In the genomic region with DNA sequence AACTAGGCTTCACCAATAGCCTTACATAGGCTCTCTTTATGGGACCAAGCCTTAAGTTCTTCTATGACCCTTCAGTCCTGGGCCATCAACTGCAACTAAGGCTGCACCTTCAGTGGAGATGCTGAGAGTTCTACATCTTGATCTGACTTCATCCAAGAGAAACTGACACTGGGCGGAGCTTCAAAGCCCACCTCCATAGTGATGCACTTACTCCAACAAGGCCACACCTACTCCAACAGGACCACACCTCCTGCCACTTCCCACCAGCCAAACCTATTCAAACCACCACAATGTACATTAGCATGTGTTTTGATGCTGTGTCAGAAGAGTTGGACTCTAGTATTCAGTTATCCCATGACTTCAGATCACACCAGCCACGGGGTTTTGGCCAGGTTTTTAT, we compare ENCODE assay signal across 22 mouse cellular contexts.
"Had no signal": no experiment of that assay in that cellular context is flagged by ENCODE, and none has a peak within 500 bp of the region (broad histone marks: within the 10 kb centered on the region; RNA-seq: fewer than 3 reads in every experiment).

No protein-coding gene starts in this region.

- H3K9me3 ChIP-seq: lung, embryonic 15.5 days; megakaryocyte, embryonic 14.5 days; midbrain, embryonic 10.5 days; midbrain, embryonic 13.5 days; neural tube, embryonic 13.5 days; neural tube, embryonic 15.5 days had no signal

- H3K4me3 ChIP-seq: lung, embryonic 15.5 days; megakaryocyte, embryonic 14.5 days; midbrain, embryonic 10.5 days; midbrain, embryonic 13.5 days; myocyte; neural tube, embryonic 13.5 days; neural tube, embryonic 15.5 days had no signal

- H3K4me1 ChIP-seq: midbrain, embryonic 10.5 days; midbrain, embryonic 13.5 days; neural tube, embryonic 13.5 days; neural tube, embryonic 15.5 days had no signal

- H3K27me3 ChIP-seq: lung, embryonic 15.5 days; megakaryocyte, embryonic 14.5 days; midbrain, embryonic 13.5 days; neural tube, embryonic 13.5 days; neural tube, embryonic 15.5 days had no signal

- H3K4me2 ChIP-seq: lung, embryonic 15.5 days; midbrain, embryonic 13.5 days; neural tube, embryonic 13.5 days; neural tube, embryonic 15.5 days had no signal

- H3K27ac ChIP-seq: lung, embryonic 15.5 days; macrophage; midbrain, embryonic 10.5 days; midbrain, embryonic 13.5 days; neural tube, embryonic 13.5 days; neural tube, embryonic 15.5 days had no signal

- DNase-seq: liver, postnatal 0 days; lung, adult 2 months; lung, postnatal 14 days; lung, postnatal 36 days; retina, postnatal 1 day; right cerebral cortex, adult 18-20 months; right cerebral cortex, postnatal 25 days; right cerebral cortex, postnatal 4 days; spleen, adult 18-20 months; thymus, adult 18-20 months; thymus, postnatal 14 days; thymus, postnatal 36 days had no signal

- H3K9ac ChIP-seq: liver, postnatal 0 days; lung, embryonic 15.5 days; midbrain, embryonic 13.5 days; neural tube, embryonic 13.5 days; neural tube, embryonic 15.5 days had no signal

- ATAC-seq: liver, postnatal 0 days; lung, postnatal 0 days; midbrain, embryonic 13.5 days; midbrain, embryonic 16.5 days had no signal
